Mouse (Mus musculus) brain, embryonic 14.5 days (tissue): ENCODE results near the gene Crocc2.

ENCODE experiments used
- CTCF ChIP-seq: fragments of 200-500 bp; IDR thresholded peaks from 2 replicates; pipeline ENCODE4 v1.5.1; 2012; ENCODE audit warnings: inconsistent platforms, mild to moderate bottlenecking, moderate library complexity, borderline replicate concordance; ENCODE audit not compliant: insufficient read depth, insufficient read length; ENCODE audit errors: extremely low read depth
- POLR2A ChIP-seq: fragments of 200-500 bp; IDR thresholded peaks from 2 replicates; pipeline ENCODE4 v1.6.1; 2012; ENCODE audit warnings: mild to moderate bottlenecking, inconsistent platforms, borderline replicate concordance; ENCODE audit not compliant: poor library complexity, insufficient read depth, insufficient read length, severe bottlenecking; ENCODE audit errors: extremely low read depth

DNA sequence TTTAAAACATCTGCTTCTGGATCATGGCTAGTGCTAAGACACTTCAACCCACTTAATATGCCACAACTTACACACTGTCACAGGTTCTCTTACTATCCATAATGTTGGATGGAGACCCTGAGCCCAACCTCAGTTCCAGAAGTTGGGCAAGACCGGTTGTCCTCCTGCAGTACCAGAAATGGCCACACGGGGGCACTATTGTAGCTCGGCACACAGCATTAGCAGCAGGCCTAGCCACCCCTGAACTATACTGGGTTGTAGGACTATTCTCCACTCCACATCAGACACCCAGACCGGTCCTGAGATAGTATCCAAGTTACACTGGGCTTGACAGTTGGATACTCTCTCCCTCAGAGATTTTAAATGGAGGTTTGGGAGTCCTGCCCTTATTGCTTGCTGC, 5.9 kb downstream of the Crocc2 start:
- TF ChIP-seq CTCF, result peak; percentile 98
- no peak for TF ChIP-seq POLR2A
